Mouse (Mus musculus) hematopoietic multipotent progenitor cell, adult 10-12 weeks (in vitro differentiated cells): ENCODE data around the gene Msh5. TPM values are rescaled to one million over a fixed set of nuclear protein-coding genes. Genes with fewer than 3 reads are reported as not detected.

Experiments
- polyA plus RNA-seq: library from polyadenylated mRNA; stranded (reverse); fragments of >175 nt; gene quantifications from 2 replicates; pipeline ENCODE4 v1.2.3, GENCODE M21; 2012; ENCODE audit warnings: low replicate concordance

Msh5 gene
- 54.6 and 127 TPM in 2 replicates for polyA plus RNA-seq

DNA sequence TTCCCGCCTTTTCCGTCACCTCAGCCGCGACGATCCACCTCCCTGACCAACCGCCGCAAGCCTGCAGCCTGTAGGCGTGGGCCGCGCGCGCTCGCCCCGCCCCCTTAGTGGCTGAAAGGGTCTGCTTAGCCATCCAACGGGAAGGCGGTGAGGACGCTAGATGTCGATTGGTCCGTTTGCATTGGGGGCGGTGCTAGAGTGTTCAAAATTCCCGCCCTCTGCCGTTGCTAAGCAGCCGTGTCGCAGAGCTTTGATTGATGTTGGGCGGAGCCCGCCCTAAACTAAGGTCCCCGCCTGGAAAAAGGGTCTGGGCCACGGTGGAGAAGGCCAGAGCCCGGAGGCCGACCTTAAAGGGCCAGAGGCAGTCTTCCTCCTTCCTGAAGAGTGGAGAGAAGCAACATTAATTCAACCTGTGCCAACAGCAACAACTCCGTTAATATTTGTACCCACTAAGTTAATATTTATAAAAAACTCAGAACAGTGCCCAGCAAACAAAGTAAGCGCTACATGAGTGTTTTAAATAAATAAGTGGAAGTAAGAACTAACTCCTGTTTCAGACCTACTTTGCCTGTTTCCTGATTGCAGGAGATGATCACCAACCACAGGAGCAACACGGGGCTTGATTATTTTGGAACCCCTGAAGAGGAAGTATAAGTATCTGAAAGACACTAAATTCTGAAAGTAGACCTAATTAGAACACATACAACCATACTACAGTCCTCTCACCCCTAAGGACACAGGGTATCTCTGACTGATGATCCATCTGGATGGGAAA is at the start of gene Msh5:
Gene Msh5, minus strand, starts transcription at position 65 of the 775 bp plus-strand sequence.

GRCm38 (mm10) chr17:35088825-35089644 is 42.5 kb upstream of the Msh5 start, which contains the start of gene Abhd16a:
Abhd16a (plus strand) TSS chr17:35089263.

DNA sequence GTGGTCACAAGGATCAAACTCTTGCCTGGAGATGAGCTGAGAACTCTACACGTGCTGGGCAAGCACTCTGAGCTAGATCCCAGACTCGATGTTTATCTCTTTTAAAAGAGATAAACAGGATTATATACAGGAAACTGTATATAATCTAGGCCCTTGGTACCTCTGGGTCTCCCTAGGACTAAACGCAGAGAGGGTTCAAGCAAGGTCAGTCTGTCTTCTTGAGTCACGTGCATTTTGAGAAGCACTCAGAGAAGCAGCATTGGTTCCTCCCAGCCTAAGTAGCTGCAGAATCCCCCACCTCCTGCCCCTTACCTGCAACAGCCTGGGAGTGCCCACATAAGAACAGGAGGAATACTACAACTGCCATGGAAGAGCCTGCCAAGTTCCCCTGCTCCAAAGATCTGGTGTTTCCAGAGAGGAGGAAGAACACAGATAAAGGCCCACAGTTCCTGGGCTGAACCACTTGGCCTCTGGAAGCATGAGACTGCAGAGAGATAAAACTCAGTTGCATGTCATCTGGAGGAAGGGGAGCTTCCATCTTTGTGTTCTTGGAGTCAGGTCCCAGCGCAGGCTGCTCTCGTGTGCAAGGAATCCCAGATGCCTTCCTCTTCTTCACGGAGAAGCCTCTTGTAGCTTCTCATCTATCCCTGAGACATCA is 38.8 kb upstream of the Msh5 start, which contains the start of gene Ly6g6f:
Gene Ly6g6f, minus strand, starts transcription at position 403 of the 658 bp plus-strand sequence.

DNA sequence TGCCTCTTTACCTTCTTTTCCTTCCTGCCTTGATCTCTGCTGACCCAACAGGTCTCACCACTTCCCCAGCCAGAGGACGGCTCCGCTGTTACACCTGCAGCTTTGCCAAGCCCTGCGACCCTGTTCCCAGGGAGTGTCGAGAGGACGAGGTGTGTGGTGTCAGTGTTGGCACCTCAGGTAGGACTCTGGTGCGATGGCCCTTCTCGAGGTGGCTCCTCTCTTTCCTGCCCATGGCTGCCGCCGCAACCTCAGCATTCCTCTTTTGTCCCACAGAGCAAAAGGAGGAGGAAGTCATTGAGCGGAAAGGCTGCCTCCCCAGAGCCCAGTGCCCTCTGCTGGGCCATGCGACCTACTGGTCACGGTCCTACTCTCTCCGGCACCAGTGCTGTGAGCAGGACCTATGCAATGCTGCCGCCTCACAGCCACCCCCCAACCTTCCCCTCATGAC is 31.3 kb upstream of the Msh5 start, which contains the start of gene Ly6g6d:
Gene Ly6g6d, minus strand, starts transcription at position 280 of the 448 bp plus-strand sequence.

GRCm38 (mm10) chr17:35076507-35077176 is 30.1 kb upstream of the Msh5 start, which contains the start of gene Ly6g6e:
Ly6g6e (plus strand) TSS chr17:35076902.

GRCm38 (mm10) chr17:35066084-35066483 is 19.5 kb upstream of the Msh5 start, which contains the start of gene Mpig6b:
Mpig6b (minus strand) TSS chr17:35066184.

GRCm38 (mm10) chr17:35064951-35065947 is 18.7 kb upstream of the Msh5 start, which contains the start of gene Ly6g6c:
Ly6g6c (plus strand) TSS chr17:35065388.

GRCm38 (mm10) chr17:35058911-35059892 is 12.7 kb upstream of the Msh5 start, which contains the start of gene Ddah2:
Ddah2 (plus strand) TSS chr17:35059035.

GRCm38 (mm10) chr17:35049561-35050016 is 3.0 kb upstream of the Msh5 start, which contains the start of gene Clic1:
Clic1 (plus strand) TSS chr17:35049966.

GRCm38 (mm10) chr17:35027277-35028068 is 19.1 kb downstream of the Msh5 start, which contains the start of gene Sapcd1:
Sapcd1 (minus strand) TSS chr17:35028016.

DNA sequence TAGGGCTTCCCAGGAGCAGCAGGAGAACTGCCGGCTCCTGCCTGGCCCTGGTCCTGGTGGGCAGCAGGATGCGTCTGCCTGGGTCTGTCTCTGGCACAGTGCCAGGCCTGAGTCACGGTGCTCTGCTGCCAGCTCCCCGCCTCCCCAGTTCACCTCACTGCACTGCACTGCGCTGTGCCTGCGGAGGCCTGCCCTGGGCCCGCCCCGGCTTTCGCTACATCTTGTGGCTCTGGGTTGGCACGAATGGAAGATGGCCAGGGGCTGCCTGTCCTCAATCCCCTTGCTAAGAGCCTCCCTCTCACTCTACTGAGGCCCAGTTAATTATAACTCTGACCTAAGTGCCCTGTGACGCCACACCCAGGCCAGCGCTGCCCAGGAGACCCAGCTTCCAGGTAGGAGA is 30.2 kb downstream of the Msh5 start, which contains the start of gene Vwa7:
Gene Vwa7, plus strand, starts transcription at position 204 of the 400 bp plus-strand sequence.

DNA sequence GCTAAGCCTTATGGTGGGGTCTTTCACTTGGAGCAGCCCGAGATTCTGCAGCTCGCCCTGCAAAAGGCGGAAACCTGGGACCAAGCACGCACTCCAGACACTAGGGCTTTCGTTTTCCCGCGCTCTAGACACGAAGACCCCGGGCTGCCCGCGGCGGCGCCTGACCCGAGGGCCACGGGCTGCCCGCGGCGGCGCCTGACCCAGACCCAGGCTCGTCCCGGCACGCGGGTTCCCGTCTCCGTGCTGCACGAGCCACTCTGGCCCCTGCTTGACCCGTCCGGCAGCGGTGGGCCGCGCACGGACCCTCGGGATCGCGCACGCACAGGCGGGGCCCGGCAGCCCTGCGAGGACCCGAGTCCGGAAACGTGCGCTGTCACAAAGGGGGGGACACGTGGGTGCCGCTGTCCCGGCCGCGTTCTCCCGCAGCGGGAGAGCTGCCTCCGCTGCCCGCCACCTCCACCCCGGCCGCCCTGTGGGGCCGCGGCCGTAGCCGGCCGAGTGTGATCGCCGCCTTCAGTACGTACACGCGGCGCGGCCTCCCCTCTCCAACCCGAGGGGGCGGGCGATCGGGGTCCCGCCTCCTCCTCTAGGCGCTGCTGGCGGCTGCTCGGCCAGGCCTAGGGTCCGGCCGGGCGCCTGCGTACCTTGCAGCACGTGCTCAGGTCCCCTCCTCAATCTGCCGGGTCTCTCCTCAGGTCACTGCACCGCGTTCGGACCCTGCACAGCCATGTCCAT is 45.7 kb downstream of the Msh5 start, which contains the start of gene Vars:
Gene Vars, plus strand, starts transcription at position 271 of the 735 bp plus-strand sequence.

GRCm38 (mm10) chr17:34981690-34982180 is 64.8 kb downstream of the Msh5 start, which contains the start of gene Lsm2:
Lsm2 (plus strand) TSS chr17:34981862.

